38 mouse cellular contexts compared by ENCODE assay signal in the genomic region with DNA sequence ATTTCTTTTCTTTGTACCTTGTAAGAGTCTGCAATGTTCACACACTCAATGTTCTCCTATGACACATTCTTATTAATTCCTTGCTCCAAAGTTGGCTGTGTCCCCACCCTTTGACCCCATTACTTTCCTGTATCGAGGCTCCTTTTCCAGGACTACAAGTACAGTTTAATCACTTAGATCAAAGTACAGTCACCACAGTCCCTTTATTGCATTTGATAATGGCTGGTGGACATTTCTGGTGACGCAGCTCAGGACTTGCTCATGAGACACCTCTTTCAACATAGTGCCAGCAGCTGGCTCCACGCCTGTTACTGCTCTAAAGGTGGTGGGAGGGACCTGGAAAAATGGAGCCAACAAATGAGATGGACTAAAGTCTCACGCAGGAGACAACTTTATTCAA. TPM values are rescaled to one million over a fixed set of nuclear protein-coding genes. Genes with fewer than 3 reads are reported as not detected.
DNase-seq lines count a peak whose midpoint lies in the region; ATAC-seq and TF ChIP-seq lines count a peak whose summit lies in the region.
"Had no signal": no experiment of that assay in that cellular context is flagged by ENCODE, and none has a peak within 500 bp of the region (broad histone marks: within the 10 kb centered on the region; RNA-seq: fewer than 3 reads in every experiment).

No protein-coding gene starts in this region.

- H3K4me3 ChIP-seq in liver, adult 2 months (ENCODE audit: insufficient read depth, low read depth, low read length): no peak overlapping the region
- H3K4me3 ChIP-seq in liver, embryonic 11.5 days (ENCODE audit: low read depth, low read length): no peak overlapping the region
- H3K4me3 ChIP-seq in stomach, postnatal 0 days (ENCODE audit: low read depth, low read length): no peak overlapping the region
- H3K4me3 ChIP-seq in heart, adult 2 months: no peak overlapping the region
- H3K4me3 ChIP-seq: embryonic facial prominence, embryonic 12.5 days; forebrain, embryonic 10.5 days; forebrain, embryonic 15.5 days; midbrain, embryonic 13.5 days; neural tube, embryonic 13.5 days had no signal

- H3K4me2 ChIP-seq in liver, embryonic 11.5 days: no peak overlapping the region
- H3K4me2 ChIP-seq in stomach, postnatal 0 days (replicated peaks; ENCODE audit: low read depth): no peak overlapping the region
- H3K4me2 ChIP-seq: embryonic facial prominence, embryonic 12.5 days; forebrain, embryonic 15.5 days; heart, embryonic 11.5 days; hindbrain, embryonic 14.5 days; midbrain, embryonic 13.5 days; neural tube, embryonic 13.5 days had no signal

- no peak for ATAC-seq in liver, embryonic 11.5 days (replicated peaks; ENCODE audit: low FRiP score)
- ATAC-seq in stomach, postnatal 0 days (ENCODE audit: low FRiP score, low TSS enrichment): peak; percentile 86
- ATAC-seq: forebrain, embryonic 15.5 days; inflammation-experienced regulatory T-cells, adult 6 months; midbrain, embryonic 13.5 days had no signal

- H3K9me3 ChIP-seq in liver, embryonic 11.5 days (ENCODE audit: control insufficient read depth, low read length): no peaks in the 10 kb centered on the region
- no peaks in the 10 kb centered on the region for H3K9me3 ChIP-seq in stomach, postnatal 0 days (ENCODE audit: control insufficient read depth, low read length)
- H3K9me3 ChIP-seq: embryonic facial prominence, embryonic 12.5 days; forebrain, embryonic 10.5 days; forebrain, embryonic 15.5 days; midbrain, embryonic 13.5 days; neural tube, embryonic 13.5 days had no signal

- no peak overlapping the region for H3K9ac ChIP-seq in liver, adult 2 months (ENCODE audit: low read depth, low read length)
- H3K9ac ChIP-seq in liver, embryonic 11.5 days (ENCODE audit: low read depth, low read length): no peak overlapping the region
- H3K9ac ChIP-seq in stomach, postnatal 0 days (ENCODE audit: low read length): no peak overlapping the region
- H3K9ac ChIP-seq in heart, adult 2 months (ENCODE audit: low read depth, low read length): no peak overlapping the region
- H3K9ac ChIP-seq: embryonic facial prominence, embryonic 12.5 days; forebrain, embryonic 15.5 days; hindbrain, embryonic 14.5 days; liver, embryonic 14.5 days; midbrain, embryonic 13.5 days; neural tube, embryonic 13.5 days had no signal

- TF ChIP-seq CTCF in liver, adult 2 months (IDR thresholded peaks at IDR 0.05; ENCODE audit: low read depth, low read length): no peak
- TF ChIP-seq CTCF in stomach, postnatal 0 days (IDR thresholded peaks at IDR 0.05; ENCODE audit: low read depth): no peak
- TF ChIP-seq CTCF in heart, adult 2 months (IDR thresholded peaks at IDR 0.05): no peak

- no peak overlapping the region for H3K27ac ChIP-seq in liver, adult 2 months (replicated peaks; ENCODE audit: insufficient read depth, low read depth, low read length)
- H3K27ac ChIP-seq in liver, embryonic 11.5 days (ENCODE audit: low read depth, low read length): no peak overlapping the region
- H3K27ac ChIP-seq in stomach, postnatal 0 days (replicated peaks): no peak overlapping the region
- no peak overlapping the region for H3K27ac ChIP-seq in heart, adult 2 months
- H3K27ac ChIP-seq: embryonic facial prominence, embryonic 12.5 days; forebrain, embryonic 10.5 days; forebrain, embryonic 15.5 days; hindbrain, embryonic 14.5 days; liver, embryonic 14.5 days; macrophage; midbrain, embryonic 13.5 days; neural tube, embryonic 13.5 days had no signal

- no peaks in the 10 kb centered on the region for H3K36me3 ChIP-seq in liver, adult 2 months (ENCODE audit: control insufficient read depth, insufficient read depth, low read length)
- no peaks in the 10 kb centered on the region for H3K36me3 ChIP-seq in liver, embryonic 11.5 days (ENCODE audit: control insufficient read depth, insufficient read depth, low read length)
- no peaks in the 10 kb centered on the region for H3K36me3 ChIP-seq in stomach, postnatal 0 days (ENCODE audit: control insufficient read depth, insufficient read depth, low read length)
- H3K36me3 ChIP-seq in heart, adult 2 months (ENCODE audit: control insufficient read depth, insufficient read depth, low read length): no peaks in the 10 kb centered on the region
- H3K36me3 ChIP-seq: embryonic facial prominence, embryonic 12.5 days; forebrain, embryonic 10.5 days; forebrain, embryonic 15.5 days; midbrain, embryonic 13.5 days; neural tube, embryonic 13.5 days had no signal

- H3K27me3 ChIP-seq in liver, adult 2 months (ENCODE audit: control insufficient read depth, insufficient read depth, low read length): no peaks in the 10 kb centered on the region
- no peaks in the 10 kb centered on the region for H3K27me3 ChIP-seq in liver, embryonic 11.5 days (replicated peaks; ENCODE audit: control insufficient read depth, insufficient read depth, low read length)
- no peaks in the 10 kb centered on the region for H3K27me3 ChIP-seq in stomach, postnatal 0 days (ENCODE audit: control insufficient read depth, insufficient read depth, low read length)
- H3K27me3 ChIP-seq in heart, adult 2 months (ENCODE audit: control insufficient read depth, insufficient read depth, low read length): no peaks in the 10 kb centered on the region
- H3K27me3 ChIP-seq: embryonic facial prominence, embryonic 12.5 days; forebrain, embryonic 15.5 days; midbrain, embryonic 13.5 days; neural tube, embryonic 13.5 days; Patski had no signal

- H3K4me1 ChIP-seq in liver, adult 2 months (ENCODE audit: control insufficient read depth, insufficient read depth, low read length): no peaks in the 10 kb centered on the region
- no peaks in the 10 kb centered on the region for H3K4me1 ChIP-seq in liver, embryonic 11.5 days (replicated peaks; ENCODE audit: control insufficient read depth, insufficient read depth, low read length)
- H3K4me1 ChIP-seq in stomach, postnatal 0 days (replicated peaks; ENCODE audit: control insufficient read depth, insufficient read depth): no peaks in the 10 kb centered on the region
- H3K4me1 ChIP-seq in heart, adult 2 months (ENCODE audit: control insufficient read depth, insufficient read depth, low read length): no peaks in the 10 kb centered on the region; the same call in 1 of the 2 replicates
- H3K4me1 ChIP-seq: embryonic facial prominence, embryonic 12.5 days; forebrain, embryonic 10.5 days; forebrain, embryonic 15.5 days; midbrain, embryonic 13.5 days; neural tube, embryonic 13.5 days had no signal

- no peak for TF ChIP-seq POLR2A in liver, adult 2 months (IDR thresholded peaks at IDR 0.05; ENCODE audit: extremely low read depth, insufficient read depth, low read length)
- no peak for TF ChIP-seq POLR2A in heart, adult 2 months (IDR thresholded peaks at IDR 0.05; ENCODE audit: insufficient read depth, low read depth, low read length)

- TF ChIP-seq EP300 in stomach, postnatal 0 days (optimal IDR thresholded peaks at IDR 0.05): no peak
- no peak for TF ChIP-seq EP300 in heart, adult 2 months (IDR thresholded peaks at IDR 0.05; ENCODE audit: insufficient read depth, low read depth, low read length)

- 72% methylated on average over 4 of the region's 4 CpGs for whole genome bisulfite sequencing in liver, adult 2 months
- 72% methylated on average over 4 of the region's 4 CpGs for WGBS in liver, embryonic 11.5 days
- 48% methylated on average over 4 of the region's 4 CpGs for WGBS in stomach, postnatal 0 days
- 60% methylated on average over 4 of the region's 4 CpGs for WGBS in heart, adult 2 months

- DNase-seq in kidney, adult 11 months: peak; percentile 28
- DNase-seq in kidney, postnatal 4 days: no peak
- peak; percentile 12 for DNase-seq in liver, adult 2 months (ENCODE audit: extremely low read depth, low read depth, low spot score)
- no peak for DNase-seq in liver, embryonic 11.5 days (ENCODE audit: low spot score)
- DNase-seq in kidney, postnatal 25 days: peak; percentile 24 to 45
- peak; percentile 38 for DNase-seq in stomach, postnatal 0 days (ENCODE audit: low spot score)
- DNase-seq in cerebellum, adult 9-11 months: no peak
- no peak for DNase-seq in heart, adult 2 months
- DNase-seq: cerebellum, adult 9-10 months; embryo, embryonic 11 days; gastrocnemius, postnatal 25 days; heart, adult 11 months; heart, postnatal 4 days; layer of hippocampus, postnatal 36 days; left cerebral cortex, postnatal 4 days; lung, adult 2 months; lung, postnatal 10 days; thymus, postnatal 4 days had no signal

- H3K79me2 ChIP-seq in liver, adult 2 months (ENCODE audit: control insufficient read depth, insufficient read depth, low read length): no peaks in the 10 kb centered on the region
- H3K79me2 ChIP-seq in heart, adult 2 months (replicated peaks; ENCODE audit: control insufficient read depth, insufficient read depth, low read length): no peaks in the 10 kb centered on the region

- intact Hi-C loops in heart, adult 2 months (cut with DNase I): no loop called here

RNA-seq across cellular contexts. Expression of a gene that starts 9.3 kb away (rescaled TPM):
- total RNA-seq in liver, adult 2 months (2014; rRNA removed): not detected in 2 replicates
- not detected in 2 replicates for polyA plus RNA-seq in liver, adult 2 months (2012; rRNA removed)
- not detected in 2 replicates for polyA plus RNA-seq in liver, embryonic 11.5 days (2014; fragmentation: Nextera tagmentation; extraction: Ambion mirVana)
- not detected in 2 replicates for polyA plus RNA-seq in stomach, postnatal 0 days (2015; fragmentation: Nextera tagmentation; extraction: Ambion mirVana)
- total RNA-seq in heart, adult 2 months (2021): not detected
- polyA plus RNA-seq in heart, adult 2 months (2012; rRNA removed): not detected in 2 replicates
- total RNA-seq: adrenal gland, postnatal 4 days; gastrocnemius, adult 18-20 months; gastrocnemius, postnatal 25 days; heart, postnatal 4 days; layer of hippocampus, adult 8-10 months; layer of hippocampus, postnatal 36 days; left cerebral cortex, postnatal 4 days; megakaryocyte-erythroid progenitor cell, adult 5-6 weeks; MEL had no signal
- polyA plus RNA-seq: embryonic facial prominence, embryonic 12.5 days; forebrain, embryonic 10.5 days; forebrain, embryonic 15.5 days; frontal cortex, adult 2 months; heart, embryonic 11.5 days; heart, postnatal 0 days; hindbrain, embryonic 14.5 days; inflammation-experienced regulatory T-cells, adult 6 months; limb, embryonic 14.5 days; liver, embryonic 14.5 days; lung, adult 2 months; macrophage; midbrain, embryonic 13.5 days; neural tube, embryonic 13.5 days; Patski; thymus, postnatal 0 days had no signal

RNA-seq across cellular contexts. Expression of a gene that starts 31.0 kb away (rescaled TPM):
- total RNA-seq in liver, adult 2 months (2014; rRNA removed): not detected in 2 replicates
- polyA plus RNA-seq in liver, adult 2 months (2012; rRNA removed): not detected in 2 replicates
- not detected in 2 replicates for polyA plus RNA-seq in liver, embryonic 11.5 days (2014; fragmentation: Nextera tagmentation; extraction: Ambion mirVana)
- not detected in 2 replicates for polyA plus RNA-seq in stomach, postnatal 0 days (2015; fragmentation: Nextera tagmentation; extraction: Ambion mirVana)
- not detected for total RNA-seq in heart, adult 2 months (2021)
- not detected in 2 replicates for polyA plus RNA-seq in heart, adult 2 months (2012; rRNA removed)
- total RNA-seq: adrenal gland, postnatal 4 days; gastrocnemius, adult 18-20 months; gastrocnemius, postnatal 25 days; heart, postnatal 4 days; layer of hippocampus, adult 8-10 months; layer of hippocampus, postnatal 36 days; left cerebral cortex, postnatal 4 days; megakaryocyte-erythroid progenitor cell, adult 5-6 weeks; MEL had no signal
- polyA plus RNA-seq: embryonic facial prominence, embryonic 12.5 days; forebrain, embryonic 10.5 days; forebrain, embryonic 15.5 days; frontal cortex, adult 2 months; heart, embryonic 11.5 days; heart, postnatal 0 days; hindbrain, embryonic 14.5 days; inflammation-experienced regulatory T-cells, adult 6 months; limb, embryonic 14.5 days; liver, embryonic 14.5 days; lung, adult 2 months; macrophage; midbrain, embryonic 13.5 days; neural tube, embryonic 13.5 days; Patski; thymus, postnatal 0 days had no signal

RNA-seq across cellular contexts. Expression of a gene that starts 35.2 kb away (rescaled TPM):
- not detected in 2 replicates for total RNA-seq in liver, adult 2 months (2014; rRNA removed)
- polyA plus RNA-seq in liver, adult 2 months (2012; rRNA removed): not detected in 2 replicates
- polyA plus RNA-seq in liver, embryonic 11.5 days (2014; fragmentation: Nextera tagmentation; extraction: Ambion mirVana): not detected in 2 replicates
- not detected in 2 replicates for polyA plus RNA-seq in stomach, postnatal 0 days (2015; fragmentation: Nextera tagmentation; extraction: Ambion mirVana)
- total RNA-seq in heart, adult 2 months (2021): not detected
- polyA plus RNA-seq in heart, adult 2 months (2012; rRNA removed): not detected in 2 replicates
- total RNA-seq: adrenal gland, postnatal 4 days; gastrocnemius, adult 18-20 months; gastrocnemius, postnatal 25 days; heart, postnatal 4 days; layer of hippocampus, adult 8-10 months; layer of hippocampus, postnatal 36 days; left cerebral cortex, postnatal 4 days; megakaryocyte-erythroid progenitor cell, adult 5-6 weeks; MEL had no signal
- polyA plus RNA-seq: embryonic facial prominence, embryonic 12.5 days; forebrain, embryonic 10.5 days; forebrain, embryonic 15.5 days; frontal cortex, adult 2 months; heart, embryonic 11.5 days; heart, postnatal 0 days; hindbrain, embryonic 14.5 days; inflammation-experienced regulatory T-cells, adult 6 months; limb, embryonic 14.5 days; liver, embryonic 14.5 days; lung, adult 2 months; macrophage; midbrain, embryonic 13.5 days; neural tube, embryonic 13.5 days; Patski; thymus, postnatal 0 days had no signal

RNA-seq across cellular contexts. Expression of a gene that starts 47.2 kb away (rescaled TPM):
- not detected in 2 replicates for total RNA-seq in liver, adult 2 months (2014; rRNA removed)
- 0.11 TPM in 1 of 2 replicates, not detected in the other for polyA plus RNA-seq in liver, adult 2 months (2012; rRNA removed)
- 0.18 and 0.21 TPM in 2 replicates for polyA plus RNA-seq in liver, embryonic 11.5 days (2014; fragmentation: Nextera tagmentation; extraction: Ambion mirVana)
- polyA plus RNA-seq in stomach, postnatal 0 days (2015; fragmentation: Nextera tagmentation; extraction: Ambion mirVana): 0.34 and 0.45 TPM in 2 replicates
- total RNA-seq in heart, adult 2 months (2021): under 1 TPM; 0.20 to 0.39 TPM
- polyA plus RNA-seq in heart, adult 2 months (2012; rRNA removed): 0.66 and 1.00 TPM in 2 replicates
- total RNA-seq: gastrocnemius, adult 18-20 months; gastrocnemius, postnatal 25 days; megakaryocyte-erythroid progenitor cell, adult 5-6 weeks; MEL had no signal
- polyA plus RNA-seq: inflammation-experienced regulatory T-cells, adult 6 months; macrophage had no signal

RNA-seq across cellular contexts. Expression of a gene that starts 47.9 kb away (rescaled TPM):
- total RNA-seq in liver, adult 2 months (2014; rRNA removed): not detected in 2 replicates
- polyA plus RNA-seq in liver, adult 2 months (2012; rRNA removed): not detected in 2 replicates
- polyA plus RNA-seq in liver, embryonic 11.5 days (2014; fragmentation: Nextera tagmentation; extraction: Ambion mirVana): not detected in 2 replicates
- not detected in 2 replicates for polyA plus RNA-seq in stomach, postnatal 0 days (2015; fragmentation: Nextera tagmentation; extraction: Ambion mirVana)
- not detected for total RNA-seq in heart, adult 2 months (2021)
- not detected in 2 replicates for polyA plus RNA-seq in heart, adult 2 months (2012; rRNA removed)
- total RNA-seq: adrenal gland, postnatal 4 days; gastrocnemius, adult 18-20 months; gastrocnemius, postnatal 25 days; heart, postnatal 4 days; layer of hippocampus, adult 8-10 months; layer of hippocampus, postnatal 36 days; left cerebral cortex, postnatal 4 days; megakaryocyte-erythroid progenitor cell, adult 5-6 weeks; MEL had no signal
- polyA plus RNA-seq: embryonic facial prominence, embryonic 12.5 days; forebrain, embryonic 10.5 days; forebrain, embryonic 15.5 days; frontal cortex, adult 2 months; heart, embryonic 11.5 days; heart, postnatal 0 days; hindbrain, embryonic 14.5 days; inflammation-experienced regulatory T-cells, adult 6 months; liver, embryonic 14.5 days; lung, adult 2 months; macrophage; midbrain, embryonic 13.5 days; neural tube, embryonic 13.5 days; Patski; thymus, postnatal 0 days had no signal

Comparison
In these comparisons a context has a peak if more than half of its experiments do, and no peak if none do; other contexts are left out.
1. DNase-seq: peak in kidney, adult 11 months (single experiment), liver, adult 2 months (single experiment), kidney, postnatal 25 days (2 of 2) and stomach, postnatal 0 days (single experiment); none in kidney, postnatal 4 days (0 of 2), liver, embryonic 11.5 days (single experiment), cerebellum, adult 9-11 months (single experiment) and heart, adult 2 months (0 of 2).